Mouse (Mus musculus) forebrain, embryonic 13.5 days (tissue): ENCODE data around the gene P2ry6. TPM values are rescaled to one million over a fixed set of nuclear protein-coding genes. Genes with fewer than 3 reads are reported as not detected.

ENCODE experiments used
- ATAC-seq: fragments of 200-750 bp; cut with Nextera tagmentation; 2 replicates; pipeline ENCODE4 v1.8.0; 2017
- H3K27ac ChIP-seq: fragments of 300-500 bp; sonication (generic); 2 replicates; pipeline ENCODE4 v1.5.1; 2015; ENCODE audit warnings: inconsistent platforms, mild to moderate bottlenecking, moderate library complexity
- H3K27me3 ChIP-seq: fragments of 300-500 bp; sonication (generic); 2 replicates; pipeline ENCODE4 v1.6.1; 2015; ENCODE audit warnings: mild to moderate bottlenecking, inconsistent platforms
- H3K36me3 ChIP-seq: fragments of 300-500 bp; sonication (generic); 2 replicates; pipeline ENCODE4 v1.6.1; 2015; ENCODE audit warnings: mild to moderate bottlenecking, inconsistent platforms; ENCODE audit not compliant: poor library complexity, severe bottlenecking
- H3K4me1 ChIP-seq: fragments of 300-500 bp; sonication (generic); 2 replicates; pipeline ENCODE4 v1.6.1; 2015; ENCODE audit warnings: inconsistent platforms
- H3K4me2 ChIP-seq: fragments of 300-500 bp; sonication (generic); 2 replicates; pipeline ENCODE4 v1.6.1; 2015; ENCODE audit warnings: inconsistent platforms, mild to moderate bottlenecking, moderate library complexity
- H3K4me3 ChIP-seq: fragments of 300-500 bp; sonication (generic); 2 replicates; pipeline ENCODE4 v1.5.1; 2015; ENCODE audit warnings: mild to moderate bottlenecking, inconsistent platforms
- H3K9ac ChIP-seq: fragments of 300-500 bp; sonication (generic); 2 replicates; pipeline ENCODE4 v1.6.1; 2015; ENCODE audit warnings: mild to moderate bottlenecking, inconsistent platforms
- H3K9me3 ChIP-seq: fragments of 300-500 bp; sonication (generic); replicated peaks from 2 replicates; pipeline ENCODE4 v1.6.1; 2016; ENCODE audit warnings: inconsistent platforms
- WGBS: fragments of 180-500 bp; shearing (Covaris S2); methylation state at CpG from one replicate; pipeline ENCODE4 v1.1.7; 2015; 5-methylcytosine and 5-hydroxymethylcytosine counted together
- polyA plus RNA-seq: library from polyadenylated mRNA; unstranded; fragments of >200 nt; fragmentation: Nextera tagmentation; extraction: Ambion mirVana; gene quantifications from 2 replicates; pipeline ENCODE4 v1.2.1, GENCODE M21; 2015

P2ry6 gene
- polyA plus RNA-seq, 1 experiment from 2014 or later = 1.4 TPM

GRCm38 (mm10) chr7:100924200-100924599, 50.2 kb downstream of the P2ry6 start:
- 85% methylated on average over 5 of the region's 5 CpGs for WGBS
- H3K9me3 ChIP-seq = no peaks in the 10 kb centered on the region
- peaks cover 16% of the 10 kb centered on the region; the same call in 1 of the 2 replicates for H3K36me3 ChIP-seq
- H3K27ac ChIP-seq = no peak overlapping the region
- H3K27me3 ChIP-seq = no peaks in the 10 kb centered on the region
- peaks cover 82% of the 10 kb centered on the region for H3K4me1 ChIP-seq
- 0 out of 2 replicates have a peak overlapping the region, but pooled peaks have one; percentile 93 for H3K4me2 ChIP-seq
- 0 out of 2 replicates have a peak overlapping the region, but pooled peaks have one; percentile 31 for H3K9ac ChIP-seq
- ATAC-seq = no peak
- H3K4me3 ChIP-seq = no peak overlapping the region

GRCm38 (mm10) chr7:100922907-100923306, 51.5 kb downstream of the P2ry6 start:
- Histone ChIP-seq H3K4me2 (no peak overlapping the region), H3K36me3 (peaks cover 16% of the 10 kb centered on the region; the same call in 1 of the 2 replicates), H3K4me3 (no peak overlapping the region), H3K27me3 (no peaks in the 10 kb centered on the region), H3K27ac (peak overlapping the region; percentile 10; the same call in 1 of the 2 replicates), H3K9me3 (no peaks in the 10 kb centered on the region), H3K9ac (no peak overlapping the region), H3K4me1 (peaks cover 81% of the 10 kb centered on the region)
- WGBS = 71% methylated on average over 4 of the region's 4 CpGs
- ATAC-seq = no peak

DNA sequence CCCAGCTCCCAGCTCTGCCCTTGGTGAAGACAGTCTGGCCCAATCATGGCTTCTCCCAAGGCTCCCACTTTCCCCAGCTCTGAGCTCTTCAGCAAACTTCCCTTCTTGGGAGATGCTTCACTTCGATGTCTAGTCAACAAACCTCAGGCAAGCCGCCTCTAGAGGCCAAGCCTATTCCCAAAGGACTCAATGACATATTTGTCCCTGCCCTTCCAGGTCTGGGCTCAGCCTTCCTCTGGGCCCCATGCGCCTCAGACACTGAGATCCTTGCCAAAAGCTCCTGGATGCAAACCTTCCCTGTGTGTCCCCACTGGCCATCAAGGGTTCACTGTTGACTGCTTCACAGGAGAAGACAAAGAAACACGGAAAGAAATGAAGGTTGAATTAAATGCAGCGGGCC, 53.2 kb downstream of the P2ry6 start:
- Histone ChIP-seq H3K27me3 (no peaks in the 10 kb centered on the region), H3K4me2 (no peak overlapping the region), H3K9me3 (no peaks in the 10 kb centered on the region), H3K27ac (no peak overlapping the region), H3K36me3 (peaks cover 20% of the 10 kb centered on the region; the same call in 1 of the 2 replicates), H3K4me1 (peaks cover 68% of the 10 kb centered on the region), H3K4me3 (no peak overlapping the region), H3K9ac (no peak overlapping the region)
- no peak for ATAC-seq
- WGBS = 92% methylated on average over 5 of the region's 5 CpGs

DNA sequence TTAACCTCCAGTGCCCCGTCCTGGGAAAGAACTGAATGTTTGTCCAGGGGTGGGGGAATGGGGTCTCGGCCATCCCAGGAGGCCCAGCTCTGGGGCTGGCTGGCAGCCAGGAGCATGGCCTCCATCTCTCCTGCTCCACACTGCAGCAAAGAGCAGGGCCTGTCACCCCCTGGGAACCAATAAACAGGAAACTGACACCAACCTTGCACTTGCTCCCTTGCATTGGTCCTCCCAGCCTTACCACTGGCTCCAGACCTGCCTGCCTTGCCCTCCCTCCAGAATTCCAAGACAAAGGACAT, 54.7 kb downstream of the P2ry6 start:
- Histone ChIP-seq H3K4me3 (no peak overlapping the region), H3K9ac (peak overlapping the region; percentile 16; the same call in 1 of the 2 replicates), H3K27ac (no peak overlapping the region), H3K4me2 (no peak overlapping the region), H3K36me3 (peaks cover 20% of the 10 kb centered on the region; the same call in 1 of the 2 replicates), H3K27me3 (no peaks in the 10 kb centered on the region), H3K9me3 (no peaks in the 10 kb centered on the region), H3K4me1 (peaks cover 59% of the 10 kb centered on the region)
- no peak for ATAC-seq
- 18% methylated on average over 2 of the region's 2 CpGs for WGBS

DNA sequence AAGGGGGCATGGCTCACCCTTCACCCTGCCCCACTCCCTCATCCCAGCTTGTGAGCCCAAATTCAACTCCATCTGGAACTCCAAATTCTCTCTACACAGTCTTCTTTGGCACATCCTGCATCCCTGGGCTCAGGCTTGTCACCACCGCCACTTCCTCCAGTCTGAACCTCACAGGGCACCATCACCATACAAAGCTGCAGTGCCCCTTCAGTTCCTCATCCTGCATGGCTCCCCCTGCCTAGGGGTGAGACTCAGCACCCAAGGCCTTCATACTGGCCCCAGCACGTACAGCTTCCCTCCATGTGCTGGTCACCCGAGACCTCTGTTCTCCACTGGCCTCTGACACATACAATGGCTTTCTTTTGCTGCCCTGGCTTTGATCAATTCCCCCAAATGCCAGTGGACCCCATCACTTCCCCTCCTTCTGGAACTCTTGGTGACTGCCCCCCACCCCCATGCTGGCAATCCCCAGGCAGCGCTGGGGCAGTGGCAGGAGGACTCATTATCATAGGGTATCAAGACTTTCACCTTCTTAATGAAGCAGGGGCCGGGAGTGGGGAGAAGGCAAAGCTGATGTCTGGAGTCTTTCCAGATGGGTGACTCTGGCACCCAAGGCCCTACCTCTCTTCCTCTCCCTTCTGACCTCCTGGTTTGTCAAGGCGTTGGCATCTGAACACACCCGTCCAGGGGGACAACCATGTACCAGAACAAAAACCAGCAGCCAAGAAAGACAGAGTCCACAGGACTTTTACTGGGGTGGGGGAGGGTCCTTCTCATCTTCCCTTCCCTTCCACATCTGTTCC, 55.2 kb downstream of the P2ry6 start:
- Histone ChIP-seq H3K9ac (peak overlapping the region; percentile 16; the same call in 1 of the 2 replicates), H3K4me2 (no peak overlapping the region), H3K4me1 (peaks cover 54% of the 10 kb centered on the region), H3K27me3 (no peaks in the 10 kb centered on the region), H3K27ac (no peak overlapping the region), H3K4me3 (no peak overlapping the region), H3K36me3 (peaks cover 20% of the 10 kb centered on the region; the same call in 1 of the 2 replicates), H3K9me3 (no peaks in the 10 kb centered on the region)
- ATAC-seq = no peak
- WGBS = 55% methylated on average over 7 of the region's 7 CpGs

- Histone ChIP-seq H3K9me3 (no peaks in the 10 kb centered on the region), H3K36me3 (peaks cover 15% of the 10 kb centered on the region; the same call in 1 of the 2 replicates), H3K9ac (no peak overlapping the region), H3K27ac (no peak overlapping the region), H3K4me1 (peaks cover 43% of the 10 kb centered on the region), H3K4me3 (no peak overlapping the region), H3K27me3 (no peaks in the 10 kb centered on the region), H3K4me2 (no peak overlapping the region)
- ATAC-seq = no peak
- WGBS = 61% methylated on average over 9 of the region's 9 CpGs
Observed at GRCm38 (mm10) chr7:100918176-100918575, 56.3 kb downstream of the P2ry6 start.

DNA sequence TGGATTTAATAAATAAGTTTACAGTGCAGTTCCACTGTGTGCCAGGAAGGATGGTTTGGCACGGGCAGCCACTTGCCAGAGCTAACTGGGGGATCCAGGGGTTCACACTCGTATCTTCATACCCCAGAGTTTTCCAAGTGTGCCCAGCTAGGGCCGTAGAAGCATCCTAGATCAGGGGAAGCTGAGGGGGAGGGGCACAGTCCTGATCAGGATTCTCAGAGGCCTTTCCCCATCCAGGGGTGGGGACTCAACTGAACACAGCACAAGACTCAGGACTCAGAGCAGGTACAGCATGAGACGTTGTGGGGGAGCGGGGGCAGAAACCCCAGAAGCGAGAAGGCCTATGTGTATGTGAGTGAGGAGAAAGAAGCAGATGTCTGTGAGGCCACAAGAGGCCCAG, 56.7 kb downstream of the P2ry6 start:
- H3K4me1 ChIP-seq = peaks cover 39% of the 10 kb centered on the region
- H3K9ac ChIP-seq = no peak overlapping the region
- no peaks in the 10 kb centered on the region for H3K9me3 ChIP-seq

DNA sequence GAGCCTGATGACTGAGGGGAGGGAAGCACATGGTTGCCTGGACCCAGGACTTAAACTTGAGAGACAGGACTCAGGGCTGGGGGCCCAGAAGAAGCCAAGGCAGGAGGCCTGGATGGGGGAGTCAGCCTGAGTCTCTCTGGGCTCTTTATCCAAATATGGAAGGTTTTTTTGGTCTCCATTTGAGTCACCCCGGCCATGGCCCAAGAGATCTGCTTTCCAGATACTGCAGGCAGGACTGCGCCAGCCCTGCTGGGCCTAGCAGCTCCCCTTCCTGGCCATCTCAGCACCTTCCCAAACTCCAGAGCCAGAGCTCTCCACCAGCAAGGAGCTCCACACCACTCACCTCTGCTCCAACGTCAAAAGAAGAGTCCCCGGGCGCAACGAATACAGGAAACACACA, 57.9 kb downstream of the P2ry6 start:
- Histone ChIP-seq H3K36me3 (peaks cover 10% of the 10 kb centered on the region; the same call in 1 of the 2 replicates), H3K9me3 (no peaks in the 10 kb centered on the region), H3K27ac (no peak overlapping the region), H3K27me3 (no peaks in the 10 kb centered on the region), H3K9ac (no peak overlapping the region), H3K4me2 (no peak overlapping the region), H3K4me1 (peaks cover 42% of the 10 kb centered on the region), H3K4me3 (no peak overlapping the region)
- 94% methylated on average over 6 of the region's 6 CpGs for WGBS
- ATAC-seq = no peak

More for the DNA sequence above, 56.7 kb downstream of the P2ry6 start:
- Histone ChIP-seq H3K36me3 (peaks cover 11% of the 10 kb centered on the region; the same call in 1 of the 2 replicates), H3K4me2 (no peak overlapping the region), H3K4me3 (no peak overlapping the region), H3K27me3 (no peaks in the 10 kb centered on the region), H3K27ac (no peak overlapping the region)
- no peak for ATAC-seq
- WGBS = 80% methylated on average over 6 of the region's 6 CpGs

DNA sequence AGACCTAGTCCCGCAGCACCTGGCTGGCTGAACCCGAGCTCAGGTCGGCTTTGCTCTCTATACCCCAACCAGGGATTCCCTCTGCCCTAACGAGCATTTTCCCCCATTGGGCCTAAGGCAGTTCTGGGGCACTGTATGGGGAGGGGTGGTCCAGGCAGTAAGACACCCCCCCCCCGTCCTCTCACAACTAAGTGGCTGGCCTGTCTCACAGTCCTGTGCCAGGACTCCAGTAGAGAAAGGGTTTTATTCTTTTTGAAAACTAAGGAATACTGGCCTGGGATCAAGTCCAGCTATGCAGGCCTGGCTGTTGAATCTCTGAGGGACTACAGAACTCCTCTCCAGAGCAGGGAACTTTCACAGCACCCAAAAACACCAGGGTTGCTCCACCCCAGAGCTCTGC, 59.2 kb downstream of the P2ry6 start:
- ATAC-seq = 0 out of 2 replicates have a peak, but pooled peaks have one; percentile 39
- H3K4me1 ChIP-seq = peaks cover 48% of the 10 kb centered on the region

DNA sequence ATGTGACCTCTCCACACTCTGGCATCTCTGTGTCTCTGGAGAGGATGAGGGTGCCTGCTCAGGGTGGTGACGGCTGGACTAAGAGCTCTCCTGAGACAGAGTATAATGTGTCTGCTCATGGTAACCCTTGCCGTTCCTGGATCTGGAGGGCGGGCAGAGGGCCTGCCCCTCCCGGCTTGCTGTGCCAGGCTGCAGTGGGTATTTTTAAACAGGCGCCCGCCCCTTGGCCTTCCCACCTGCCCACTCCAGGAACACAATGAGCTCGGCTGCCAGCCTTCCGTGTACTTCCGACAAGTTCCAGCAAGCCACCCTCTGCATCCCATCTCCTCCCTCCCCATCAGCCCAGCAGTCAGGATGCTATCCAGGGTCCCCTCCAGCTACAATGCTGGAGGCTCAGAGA, 62.7 kb downstream of the P2ry6 start:
- H3K27me3 ChIP-seq = no peaks in the 10 kb centered on the region
- no peak overlapping the region for H3K4me3 ChIP-seq
- 0 out of 2 replicates have a peak, but pooled peaks cover 5% of the 10 kb centered on the region for H3K36me3 ChIP-seq
- 36% methylated on average over 9 of the region's 9 CpGs for WGBS
- peaks cover 27% of the 10 kb centered on the region for H3K4me1 ChIP-seq
- no peak for ATAC-seq
- no peaks in the 10 kb centered on the region for H3K9me3 ChIP-seq
- 0 out of 2 replicates have a peak overlapping the region, but pooled peaks have one; percentile 0 for H3K9ac ChIP-seq
- H3K27ac ChIP-seq = peak overlapping the region; percentile 4; the same call in 1 of the 2 replicates
- no peak overlapping the region for H3K4me2 ChIP-seq

More for the DNA sequence above, 59.2 kb downstream of the P2ry6 start:
- Histone ChIP-seq H3K27me3 (no peaks in the 10 kb centered on the region), H3K4me3 (no peak overlapping the region), H3K9me3 (no peaks in the 10 kb centered on the region), H3K27ac (0 out of 2 replicates have a peak overlapping the region, but pooled peaks have one; percentile 7), H3K36me3 (peaks cover 5% of the 10 kb centered on the region; the same call in 1 of the 2 replicates), H3K4me2 (no peak overlapping the region), H3K9ac (no peak overlapping the region)
- WGBS = 64% methylated on average over 5 of the region's 5 CpGs

DNA sequence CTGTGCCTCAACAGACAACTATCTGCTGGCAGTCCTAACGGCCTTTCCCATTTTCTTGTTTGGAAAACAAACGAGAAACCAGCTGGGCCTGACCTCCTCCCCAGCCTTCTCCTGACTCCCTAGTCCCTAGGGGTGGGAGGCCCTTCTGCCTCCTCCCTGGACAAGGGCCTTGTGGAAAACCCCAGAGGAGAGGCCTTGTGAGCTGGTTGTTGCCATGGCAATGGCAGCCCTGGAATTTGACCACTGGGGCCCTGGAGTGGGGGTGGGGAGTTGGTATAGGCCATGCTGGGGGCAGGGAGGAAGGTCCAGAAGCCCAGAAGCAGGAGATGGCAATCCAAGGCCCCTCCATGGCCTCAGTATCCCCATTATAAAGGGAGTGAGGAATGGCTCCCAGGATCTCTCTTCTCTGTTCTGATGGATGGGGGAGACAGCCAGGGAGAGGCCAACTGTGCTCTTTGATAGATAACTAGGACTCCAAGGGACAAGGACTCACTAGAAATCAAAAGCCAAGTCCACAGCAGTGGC, 63.1 kb downstream of the P2ry6 start:
- Histone ChIP-seq H3K9ac (0 out of 2 replicates have a peak overlapping the region, but pooled peaks have one; percentile 0), H3K27ac (peak overlapping the region; percentile 4), H3K4me2 (no peak overlapping the region; the same call in 1 of the 2 replicates), H3K9me3 (no peaks in the 10 kb centered on the region), H3K27me3 (no peaks in the 10 kb centered on the region), H3K4me1 (peaks cover 27% of the 10 kb centered on the region), H3K36me3 (0 out of 2 replicates have a peak, but pooled peaks cover 1% of the 10 kb centered on the region), H3K4me3 (no peak overlapping the region)
- ATAC-seq = no peak
- WGBS = 0% methylated on average over 2 of the region's 2 CpGs

DNA sequence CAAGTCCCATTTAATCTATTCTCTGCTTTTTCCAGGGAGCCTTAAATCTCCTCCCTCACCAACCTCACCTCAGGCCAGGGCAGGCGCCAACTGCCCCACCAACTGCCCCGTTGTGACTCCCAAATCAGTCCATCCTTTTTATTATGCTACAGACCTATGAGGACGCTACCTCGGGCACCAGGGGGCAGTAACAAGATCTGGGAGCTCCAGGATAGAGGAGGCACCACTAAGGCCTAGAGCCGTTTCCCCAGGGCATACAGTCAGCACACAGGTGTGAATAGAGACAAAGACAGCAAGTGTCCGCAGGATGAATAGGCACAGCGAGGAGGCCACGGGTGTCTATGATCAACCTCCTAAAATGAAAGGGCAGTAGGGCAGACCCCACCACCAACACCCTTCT, 65.9 kb downstream of the P2ry6 start:
- Histone ChIP-seq H3K27ac (no peak overlapping the region), H3K4me2 (no peak overlapping the region), H3K36me3 (no peaks in the 10 kb centered on the region), H3K9me3 (no peaks in the 10 kb centered on the region), H3K4me3 (no peak overlapping the region), H3K27me3 (no peaks in the 10 kb centered on the region), H3K4me1 (peaks cover 21% of the 10 kb centered on the region), H3K9ac (no peak overlapping the region)
- no peak for ATAC-seq
- 44% methylated on average over 8 of the region's 8 CpGs for WGBS
